ENCODE assay signal across 10 mouse cellular contexts in the genomic region with DNA sequence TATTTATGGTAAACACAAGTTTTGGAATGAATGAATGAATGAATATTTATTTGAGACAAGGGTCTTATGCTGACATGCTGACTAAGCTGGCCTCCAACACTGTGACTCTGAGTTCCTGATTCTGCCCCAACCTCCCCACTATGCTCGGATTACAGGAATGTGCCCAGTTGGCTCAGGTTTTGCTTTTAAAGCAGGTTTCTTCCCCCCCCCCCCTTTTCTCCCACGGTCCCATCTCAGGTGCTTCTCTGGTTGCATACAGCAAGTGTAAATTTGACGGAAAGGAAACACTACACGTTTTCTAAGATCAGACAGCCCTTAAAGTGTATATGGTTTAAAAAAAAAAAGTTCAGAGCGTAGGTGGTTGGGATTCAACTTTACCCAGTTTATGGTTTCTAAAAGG. TPM values are rescaled to one million over a fixed set of nuclear protein-coding genes. Genes with fewer than 3 reads are reported as not detected.
DNase-seq lines count a peak whose midpoint lies in the region; ATAC-seq and TF ChIP-seq lines count a peak whose summit lies in the region.
"Had no signal": no experiment of that assay in that cellular context is flagged by ENCODE, and none has a peak within 500 bp of the region (broad histone marks: within the 10 kb centered on the region; RNA-seq: fewer than 3 reads in every experiment).

A gene (plus strand): TSS at position 301 of the 400 bp plus-strand sequence.

- no peak within 1 kb of the TSS for H3K27ac ChIP-seq in heart, embryonic 16.5 days (ENCODE audit: low read length)
- H3K27ac ChIP-seq in cortical plate, adult 2 months (ENCODE audit: insufficient read depth, low read length), result no peak within 1 kb of the TSS
- no peak within 1 kb of the TSS for H3K27ac ChIP-seq in hindbrain, embryonic 12.5 days
- no peak within 1 kb of the TSS for H3K27ac ChIP-seq in midbrain, embryonic 11.5 days (ENCODE audit: low read depth, low read length)

- no peaks in the 10 kb centered on the region for H3K36me3 ChIP-seq in heart, embryonic 16.5 days (ENCODE audit: control insufficient read depth, insufficient read depth)
- H3K36me3 ChIP-seq in hindbrain, embryonic 12.5 days, result no peaks in the 10 kb centered on the region
- no peaks in the 10 kb centered on the region for H3K36me3 ChIP-seq in midbrain, embryonic 11.5 days (ENCODE audit: control insufficient read depth, insufficient read depth, low read length)

- TF ChIP-seq POLR2A in cortical plate, adult 2 months (IDR thresholded peaks at IDR 0.05; ENCODE audit: extremely low read depth, insufficient read depth, low read length), result no peak

- no peak for ATAC-seq in heart, embryonic 16.5 days (replicated peaks; ENCODE audit: extremely low read depth, insufficient read depth, low FRiP score)
- no peak for ATAC-seq in hindbrain, embryonic 12.5 days (ENCODE audit: low FRiP score)
- no peak for ATAC-seq in midbrain, embryonic 11.5 days (ENCODE audit: low FRiP score)

- DNase-seq in heart, postnatal 25 days (ENCODE audit: low spot score), result no peak
- no peak for DNase-seq in midbrain, embryonic 11.5 days (ENCODE audit: low spot score, missing footprints)
- no peak for DNase-seq in layer of hippocampus, postnatal 25 days (ENCODE audit: extremely low spot score in 1 of 2, low spot score in 1 of 2)
- no peak for DNase-seq in spleen, postnatal 14 days (ENCODE audit: low spot score in 2 of 2)
- DNase-seq in layer of hippocampus, adult 18-20 months (ENCODE audit: low spot score in 2 of 2), result no peak
- DNase-seq: thymus, adult 18-20 months had no signal

- H3K27me3 ChIP-seq in heart, embryonic 16.5 days (ENCODE audit: control insufficient read depth, insufficient read depth, low read length), result peaks cover 2% of the 10 kb centered on the region; the same call in 1 of the 2 replicates
- H3K27me3 ChIP-seq in hindbrain, embryonic 12.5 days, result no peaks in the 10 kb centered on the region
- no peaks in the 10 kb centered on the region for H3K27me3 ChIP-seq in midbrain, embryonic 11.5 days (ENCODE audit: control insufficient read depth, insufficient read depth, low read length)

- no peaks in the 10 kb centered on the region for H3K9me3 ChIP-seq in heart, embryonic 16.5 days (replicated peaks; ENCODE audit: control insufficient read depth, low read length)
- no peaks in the 10 kb centered on the region for H3K9me3 ChIP-seq in hindbrain, embryonic 12.5 days (replicated peaks)
- 0 out of 2 replicates have a peak, but pooled peaks cover 4% of the 10 kb centered on the region for H3K9me3 ChIP-seq in midbrain, embryonic 11.5 days (ENCODE audit: control insufficient read depth, low read length)

- peak within 1 kb of the TSS; percentile 31 for H3K4me3 ChIP-seq in heart, embryonic 16.5 days (ENCODE audit: low read length)
- H3K4me3 ChIP-seq in cortical plate, adult 2 months (ENCODE audit: insufficient read depth, low read length), result peak within 1 kb of the TSS; percentile 18
- H3K4me3 ChIP-seq in hindbrain, embryonic 12.5 days, result peak within 1 kb of the TSS; percentile 25
- H3K4me3 ChIP-seq in midbrain, embryonic 11.5 days (ENCODE audit: low read depth, low read length), result peak within 1 kb of the TSS; percentile 23

- no peak within 1 kb of the TSS for H3K9ac ChIP-seq in heart, embryonic 16.5 days (ENCODE audit: low read length)
- H3K9ac ChIP-seq in hindbrain, embryonic 12.5 days, result no peak within 1 kb of the TSS; the same call in 1 of the 2 replicates
- no peak within 1 kb of the TSS for H3K9ac ChIP-seq in midbrain, embryonic 11.5 days (ENCODE audit: low read length)

- no peak for TF ChIP-seq CTCF in cortical plate, adult 2 months (IDR thresholded peaks at IDR 0.05; ENCODE audit: extremely low read depth, insufficient read depth, low read length)

- WGBS in heart, embryonic 16.5 days, result 89% methylated on average over 5 of the region's 5 CpGs
- WGBS in hindbrain, embryonic 12.5 days, result 81% methylated on average over 5 of the region's 5 CpGs
- WGBS in midbrain, embryonic 11.5 days, result 94% methylated on average over 5 of the region's 5 CpGs

- peak within 1 kb of the TSS; percentile 59 for H3K4me2 ChIP-seq in heart, embryonic 16.5 days (ENCODE audit: low read depth, low read length)
- peak within 1 kb of the TSS; percentile 53 for H3K4me2 ChIP-seq in hindbrain, embryonic 12.5 days (replicated peaks)
- H3K4me2 ChIP-seq in midbrain, embryonic 11.5 days, result peak within 1 kb of the TSS; percentile 45

- H3K4me1 ChIP-seq in heart, embryonic 16.5 days (ENCODE audit: control insufficient read depth, insufficient read depth, low read length), result no peaks in the 10 kb centered on the region
- no peaks in the 10 kb centered on the region for H3K4me1 ChIP-seq in cortical plate, adult 2 months (ENCODE audit: control insufficient read depth, insufficient read depth, low read length)
- H3K4me1 ChIP-seq in hindbrain, embryonic 12.5 days, result no peaks in the 10 kb centered on the region
- H3K4me1 ChIP-seq in midbrain, embryonic 11.5 days (ENCODE audit: control insufficient read depth, insufficient read depth, low read length), result no peaks in the 10 kb centered on the region

- intact Hi-C loops in heart, postnatal 25 days (cut with DNase I), result no loop called here

RNA-seq across cellular contexts. Expression of the gene that starts here (rescaled TPM):
- polyA plus RNA-seq in heart, embryonic 16.5 days (2015; fragmentation: Nextera tagmentation; extraction: Ambion mirVana), result 0.22 and 0.39 TPM in 2 replicates
- not detected for total RNA-seq in heart, postnatal 25 days (2021)
- polyA plus RNA-seq in cortical plate, adult 2 months (2012; rRNA removed), result 1.5 and 1.7 TPM in 2 replicates
- polyA plus RNA-seq in hindbrain, embryonic 12.5 days (2016; fragmentation: Nextera tagmentation; extraction: Ambion mirVana), result 0.99 and 1.4 TPM in 2 replicates
- 0.54 and 0.56 TPM in 2 replicates for polyA plus RNA-seq in midbrain, embryonic 11.5 days (2014; fragmentation: Nextera tagmentation; extraction: Ambion mirVana)
- 1 to 10 TPM; 3.6 to 4.1 TPM for total RNA-seq in layer of hippocampus, postnatal 25 days (2021)
- 1 to 10 TPM; 1.6 to 2.5 TPM for total RNA-seq in layer of hippocampus, adult 18-20 months (2021)
- total RNA-seq: liver, adult 2 months had no signal
- polyA plus RNA-seq: liver, adult 2 months had no signal
